Mouse (Mus musculus) cerebellum, adult 2 months (tissue): ENCODE results near the gene Rplp2. TPM values are rescaled to one million over a fixed set of nuclear protein-coding genes. Genes with fewer than 3 reads are reported as not detected.

Experiments
- DNase-seq, 2 experiments: peaks; one replicate each; pipeline ENCODE4 v3.0.0; 2021
- H3K27ac ChIP-seq: fragments of 200-500 bp; 2 replicates; pipeline ENCODE4 v1.5.1; 2012; ENCODE audit warnings: low read length, control low read depth, inconsistent platforms; ENCODE audit not compliant: insufficient read depth
- H3K27me3 ChIP-seq: fragments of 200-500 bp; 2 replicates; pipeline ENCODE4 v1.6.1; 2012; ENCODE audit warnings: inconsistent platforms, mild to moderate bottlenecking, low read length, moderate library complexity; ENCODE audit not compliant: control insufficient read depth, insufficient read depth
- H3K4me1 ChIP-seq: fragments of 200-500 bp; 2 replicates; pipeline ENCODE4 v1.6.1; 2011; ENCODE audit warnings: low read length; ENCODE audit not compliant: control insufficient read depth, insufficient read depth
- H3K4me3 ChIP-seq: fragments of 200-500 bp; replicated peaks from 2 replicates; pipeline ENCODE3; 2011; ENCODE audit warnings: mild to moderate bottlenecking, low read depth, low read length, control low read depth; ENCODE audit not compliant: insufficient read depth
- CTCF ChIP-seq: fragments of 200-500 bp; IDR thresholded peaks from 2 replicates; pipeline ENCODE4 v1.5.1; 2011; ENCODE audit warnings: low read depth, mild to moderate bottlenecking, control low read depth, low read length, moderate library complexity, borderline replicate concordance; ENCODE audit not compliant: insufficient read depth
- POLR2A ChIP-seq: fragments of 200-500 bp; IDR thresholded peaks from 2 replicates; pipeline ENCODE4 v1.6.1; 2011; ENCODE audit warnings: low read length, control low read depth, borderline replicate concordance; ENCODE audit not compliant: insufficient read depth
- WGBS: fragments of 180-500 bp; shearing (Covaris S2); methylation state at CpG from one replicate; pipeline ENCODE4 v1.1.7; 2018; 5-methylcytosine and 5-hydroxymethylcytosine counted together
- polyA plus RNA-seq: library from polyadenylated mRNA; depleted of rRNA; stranded (reverse); fragments of >200 nt; gene quantifications from 2 replicates; pipeline ENCODE4 v1.2.3, GENCODE M21; 2012

Rplp2 gene
- polyA plus RNA-seq, 1 experiment = 571 TPM

DNA sequence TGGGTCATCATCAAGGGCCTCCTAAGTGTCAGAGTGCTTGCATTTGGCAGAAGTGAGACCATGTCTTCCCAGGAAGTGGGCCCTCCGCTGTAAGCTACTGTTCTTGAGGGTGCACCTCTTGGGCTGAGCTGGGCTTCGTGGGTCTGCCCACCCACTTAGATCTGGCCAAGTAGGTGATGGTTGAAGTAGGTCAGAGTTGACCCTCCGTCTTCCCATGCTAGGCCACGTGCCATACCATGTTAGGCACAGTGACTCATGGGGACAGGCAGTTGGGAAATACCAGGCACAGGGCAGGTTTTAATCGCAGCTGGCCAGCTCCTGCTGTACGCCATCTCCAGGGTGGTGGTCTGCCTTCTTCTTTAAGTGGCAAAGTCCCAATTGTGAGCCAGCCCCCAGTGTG is 9.6 kb downstream of the Rplp2 start:
- DNase-seq = no peak
- WGBS = 62% methylated on average over 6 of the region's 6 CpGs
- Histone ChIP-seq H3K27ac (peak overlapping the region; percentile 91), H3K27me3 (no peaks in the 10 kb centered on the region), H3K4me3 (peak overlapping the region; percentile 72), H3K4me1 (peaks cover 55% of the 10 kb centered on the region)
- TF ChIP-seq CTCF (no peak), POLR2A (no peak)

- WGBS = 50% methylated on average over 14 of the region's 14 CpGs
- peak overlapping the region; percentile 91 for H3K27ac ChIP-seq
- H3K27me3 ChIP-seq = no peaks in the 10 kb centered on the region
- TF ChIP-seq POLR2A = no peak
- TF ChIP-seq CTCF = no peak
- DNase-seq = peak; percentile 42 to 48
- H3K4me3 ChIP-seq = no peak overlapping the region
- peaks cover 58% of the 10 kb centered on the region for H3K4me1 ChIP-seq
Observed at GRCm38 (mm10) chr7:141457236-141457635, 10.1 kb downstream of the Rplp2 start.

DNA sequence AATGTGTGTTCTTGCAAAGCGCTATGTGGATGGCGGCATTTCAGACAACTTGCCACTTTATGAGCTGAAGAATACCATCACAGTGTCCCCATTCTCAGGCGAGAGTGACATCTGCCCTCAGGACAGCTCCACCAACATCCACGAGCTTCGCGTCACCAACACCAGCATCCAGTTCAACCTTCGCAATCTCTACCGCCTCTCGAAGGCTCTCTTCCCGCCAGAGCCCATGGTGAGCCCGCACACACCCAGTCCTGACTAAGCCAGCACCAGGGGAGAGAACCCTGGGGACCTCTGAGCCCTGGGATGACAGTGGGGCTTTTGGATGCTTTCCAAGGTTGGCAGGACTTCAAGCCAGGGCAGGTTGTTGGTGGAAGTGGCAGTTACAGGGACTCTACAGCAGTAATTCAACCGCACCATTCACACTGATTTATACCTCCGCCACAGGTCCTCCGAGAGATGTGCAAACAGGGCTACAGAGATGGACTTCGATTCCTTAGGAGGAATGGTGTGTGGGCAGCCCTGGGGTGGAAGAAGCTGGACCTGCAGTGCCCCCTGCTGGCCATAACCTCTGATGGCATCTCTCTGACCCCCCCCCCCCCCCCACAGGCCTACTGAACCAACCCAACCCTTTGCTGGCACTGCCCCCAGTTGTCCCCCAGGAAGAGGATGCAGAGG is 11.0 kb downstream of the Rplp2 start:
- Histone ChIP-seq H3K27me3 (no peaks in the 10 kb centered on the region), H3K4me1 (peaks cover 62% of the 10 kb centered on the region), H3K4me3 (no peak overlapping the region), H3K27ac (peak overlapping the region; percentile 12; the same call in 1 of the 2 replicates)
- peak; percentile 55 to 65 for DNase-seq
- TF ChIP-seq CTCF = peak; percentile 63
- TF ChIP-seq POLR2A = no peak
- 63% methylated on average over 15 of the region's 15 CpGs for WGBS

GRCm38 (mm10) chr7:141458661-141459060 is 11.5 kb downstream of the Rplp2 start:
- TF ChIP-seq POLR2A (no peak), CTCF (no peak)
- WGBS = 81% methylated on average over 11 of the region's 11 CpGs
- Histone ChIP-seq H3K27me3 (no peaks in the 10 kb centered on the region), H3K4me1 (peaks cover 62% of the 10 kb centered on the region), H3K4me3 (no peak overlapping the region), H3K27ac (peak overlapping the region; percentile 49)
- DNase-seq = no peak

- DNase-seq = peak; percentile 82 to 84
- 18% methylated on average over 17 of the region's 17 CpGs for WGBS
- H3K4me1 ChIP-seq = peaks cover 62% of the 10 kb centered on the region
- peak overlapping the region; percentile 49 for H3K27ac ChIP-seq
- H3K27me3 ChIP-seq = no peaks in the 10 kb centered on the region
- H3K4me3 ChIP-seq = no peak overlapping the region
- TF ChIP-seq CTCF = 0 out of 2 replicates have a peak, but pooled peaks have one; percentile 12
- no peak for TF ChIP-seq POLR2A
Observed at GRCm38 (mm10) chr7:141459301-141459711, 12.1 kb downstream of the Rplp2 start.

- no peak overlapping the region for H3K4me3 ChIP-seq
- TF ChIP-seq POLR2A = no peak
- TF ChIP-seq CTCF = no peak
- DNase-seq = no peak
- WGBS = 43% methylated on average over 5 of the region's 5 CpGs
- H3K27ac ChIP-seq = peak overlapping the region; percentile 49; the same call in 1 of the 2 replicates
- no peaks in the 10 kb centered on the region for H3K27me3 ChIP-seq
- H3K4me1 ChIP-seq = peaks cover 58% of the 10 kb centered on the region
Observed at GRCm38 (mm10) chr7:141460001-141460390, 12.8 kb downstream of the Rplp2 start.

DNA sequence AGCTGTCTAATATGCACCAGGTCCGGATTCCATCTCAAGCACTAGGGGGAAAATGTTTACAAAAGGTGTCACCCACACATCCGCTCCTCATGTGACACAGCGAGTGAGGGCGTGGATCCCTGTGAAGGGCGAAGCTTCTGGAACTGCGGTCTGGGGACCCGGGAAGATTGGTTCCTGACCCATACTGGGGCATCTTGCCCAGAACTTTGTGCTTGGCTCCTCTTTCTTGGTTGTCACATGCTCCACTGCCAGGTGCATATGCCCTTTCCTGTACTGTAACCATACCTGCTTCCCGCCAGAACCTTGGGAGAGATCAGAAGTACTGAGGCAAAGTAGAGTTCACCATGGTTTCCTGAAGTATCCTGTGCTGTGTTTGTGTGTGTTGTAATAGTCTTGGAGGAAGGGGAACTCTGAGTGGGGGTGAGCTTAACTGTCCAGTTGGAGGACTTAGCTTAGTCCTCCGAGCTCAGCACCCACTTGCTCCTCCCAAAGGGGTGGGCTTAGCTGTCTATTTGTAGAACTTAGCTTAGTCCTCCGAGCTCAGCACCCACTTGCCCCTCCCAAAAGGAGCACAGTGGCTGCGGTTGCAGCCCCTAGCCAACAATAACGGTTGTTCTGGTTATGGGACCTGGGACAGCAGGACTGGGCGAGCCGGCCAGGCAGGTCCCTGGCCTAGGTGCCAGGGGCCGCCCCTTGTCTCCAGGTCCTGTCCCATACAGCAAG is 13.4 kb downstream of the Rplp2 start, which contains the start of gene Cracr2b:
TSS of gene Cracr2b (plus strand) at position 704 of the 723 bp plus-strand sequence.
- TF ChIP-seq POLR2A (no peak), CTCF (no peak)
- Histone ChIP-seq H3K4me1 (peaks cover 58% of the 10 kb centered on the region), H3K4me3 (peak within 1 kb of the TSS; percentile 32), H3K27ac (peak within 1 kb of the TSS; percentile 49; the same call in 1 of the 2 replicates), H3K27me3 (no peaks in the 10 kb centered on the region)
- DNase-seq = peak in 1 of 2 experiments; percentile 47
- 68% methylated on average over 15 of the region's 15 CpGs for WGBS
